Mouse (Mus musculus) midbrain, embryonic 15.5 days (tissue): Measurements from ENCODE around the gene Magi1. TPM values are rescaled to one million over a fixed set of nuclear protein-coding genes. Genes with fewer than 3 reads are reported as not detected.

Experiments used
- ATAC-seq: fragments of 200-750 bp; cut with Nextera tagmentation; replicated peaks from 2 replicates; pipeline ENCODE4 v1.8.0; 2017; ENCODE audit warnings: moderate TSS enrichment
- H3K27ac ChIP-seq: fragments of 300-500 bp; sonication (generic); 2 replicates; pipeline ENCODE4 v1.5.1; 2015; ENCODE audit warnings: mild to moderate bottlenecking, inconsistent platforms
- H3K27me3 ChIP-seq: fragments of 300-500 bp; sonication (generic); replicated peaks from 2 replicates; pipeline ENCODE4 v1.6.1; 2015; ENCODE audit warnings: inconsistent platforms
- H3K36me3 ChIP-seq: fragments of 300-500 bp; sonication (generic); replicated peaks from 2 replicates; pipeline ENCODE4 v1.6.1; 2015; ENCODE audit warnings: inconsistent platforms
- H3K4me1 ChIP-seq: fragments of 300-500 bp; sonication (generic); 2 replicates; pipeline ENCODE4 v1.6.1; 2015; ENCODE audit warnings: inconsistent platforms
- H3K4me2 ChIP-seq: fragments of 300-500 bp; sonication (generic); 2 replicates; pipeline ENCODE4 v1.6.1; 2015; ENCODE audit warnings: inconsistent platforms, mild to moderate bottlenecking, moderate library complexity
- H3K4me3 ChIP-seq: fragments of 300-500 bp; sonication (generic); 2 replicates; pipeline ENCODE4 v1.5.1; 2015; ENCODE audit warnings: mild to moderate bottlenecking, inconsistent platforms
- H3K9ac ChIP-seq: fragments of 300-500 bp; sonication (generic); 2 replicates; pipeline ENCODE4 v1.6.1; 2015; ENCODE audit warnings: mild to moderate bottlenecking, inconsistent platforms
- H3K9me3 ChIP-seq: fragments of 300-500 bp; sonication (generic); 2 replicates; pipeline ENCODE4 v1.6.1; 2016; ENCODE audit warnings: inconsistent platforms
- WGBS: fragments of 180-500 bp; shearing (Covaris S2); methylation state at CpG from one replicate; pipeline ENCODE4 v1.1.7; 2015; ENCODE audit warnings: mixed read lengths; 5-methylcytosine and 5-hydroxymethylcytosine counted together
- polyA plus RNA-seq: library from polyadenylated mRNA; unstranded; fragments of >200 nt; fragmentation: Nextera tagmentation; extraction: Ambion mirVana; gene quantifications from 2 replicates; pipeline ENCODE4 v1.2.1, GENCODE M21; 2015

Gene Magi1
- polyA plus RNA-seq, 1 experiment from 2014 or later = 38.2 TPM

DNA sequence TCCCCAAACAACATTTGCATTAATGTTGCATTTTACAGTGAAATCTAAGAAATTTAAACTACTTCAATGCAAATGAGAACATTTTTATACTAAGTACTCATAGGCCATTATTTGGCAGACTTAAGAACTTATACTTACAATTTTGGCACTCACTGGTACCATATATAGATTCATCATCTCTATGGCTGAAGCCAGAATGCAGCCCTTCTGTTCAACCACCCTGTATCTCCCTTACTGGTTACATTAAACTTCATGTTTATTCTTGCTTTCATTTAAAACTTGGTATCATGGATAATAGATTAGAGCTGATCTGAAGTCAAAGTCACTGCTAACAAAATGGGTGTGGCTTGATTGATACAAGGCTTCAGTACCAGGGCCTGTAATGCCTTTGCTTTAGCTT, 171.9 kb downstream of the Magi1 start:
- Histone ChIP-seq H3K4me1 (no peaks in the 10 kb centered on the region), H3K4me2 (no peak overlapping the region), H3K27ac (no peak overlapping the region), H3K9me3 (no peaks in the 10 kb centered on the region), H3K9ac (no peak overlapping the region), H3K36me3 (no peaks in the 10 kb centered on the region), H3K4me3 (no peak overlapping the region), H3K27me3 (no peaks in the 10 kb centered on the region)
- no peak for ATAC-seq

DNA sequence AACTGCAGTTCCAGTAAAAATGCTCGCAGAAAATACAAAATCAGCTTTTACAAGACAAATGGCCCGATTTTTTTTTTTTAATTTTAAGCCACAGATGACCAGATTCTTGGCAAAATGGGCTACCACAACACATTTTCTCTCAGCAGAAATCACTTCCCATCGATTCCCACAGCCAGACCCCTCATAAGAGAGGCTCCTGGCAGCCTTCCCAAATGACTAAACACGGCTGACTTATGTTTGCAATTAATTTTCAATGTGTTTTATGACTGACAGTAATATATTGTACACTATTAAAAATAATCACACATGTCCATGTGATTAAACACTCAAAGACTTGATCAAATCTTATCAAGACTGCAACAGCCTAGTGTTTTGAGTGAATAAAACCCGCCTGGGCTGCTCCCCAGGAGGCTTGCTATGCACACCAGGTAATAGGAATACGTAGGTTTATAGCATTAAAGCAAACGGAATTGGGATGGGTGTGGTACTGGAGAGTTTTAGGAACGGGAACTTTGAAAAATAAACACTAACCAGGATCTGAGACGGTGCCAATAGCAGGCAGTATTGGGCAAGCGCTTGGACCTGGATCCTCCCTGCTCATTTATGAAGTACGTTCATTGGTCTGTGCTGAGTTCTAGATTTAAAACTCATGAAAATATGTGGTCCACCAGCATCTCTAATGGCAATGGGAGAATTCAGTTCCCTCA, 176.2 kb downstream of the Magi1 start:
- no peaks in the 10 kb centered on the region for H3K27me3 ChIP-seq
- H3K27ac ChIP-seq = no peak overlapping the region
- 80% methylated on average over 11 of the region's 11 CpGs for WGBS
- H3K9ac ChIP-seq = no peak overlapping the region
- no peaks in the 10 kb centered on the region for H3K9me3 ChIP-seq
- H3K36me3 ChIP-seq = no peaks in the 10 kb centered on the region
- H3K4me3 ChIP-seq = no peak overlapping the region
- H3K4me2 ChIP-seq = no peak overlapping the region
- no peak for ATAC-seq
- H3K4me1 ChIP-seq = no peaks in the 10 kb centered on the region

DNA sequence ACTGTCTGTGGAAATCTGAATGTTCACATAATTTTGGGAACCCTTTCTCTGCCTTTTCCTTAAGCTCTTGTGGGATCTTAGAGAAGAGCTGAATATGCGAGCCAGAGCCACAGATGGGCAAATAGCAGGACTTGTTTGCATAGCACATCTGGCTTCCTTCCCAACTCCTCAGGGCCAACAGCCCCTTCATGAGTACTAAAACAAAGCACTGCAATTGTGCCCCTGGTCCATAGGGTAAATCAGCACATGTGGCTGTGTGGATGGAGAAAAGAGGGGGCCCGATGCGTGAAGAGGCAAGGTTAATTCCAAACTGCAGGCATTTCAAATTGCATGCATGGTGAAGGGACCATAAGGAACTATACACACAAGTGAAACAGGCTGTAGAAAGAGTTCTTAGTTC, 180.1 kb downstream of the Magi1 start:
- no peaks in the 10 kb centered on the region for H3K9me3 ChIP-seq
- 69% methylated on average over 3 of the region's 3 CpGs for WGBS
- H3K9ac ChIP-seq = no peak overlapping the region
- no peak for ATAC-seq
- no peak overlapping the region for H3K27ac ChIP-seq
- no peaks in the 10 kb centered on the region for H3K4me1 ChIP-seq
- H3K4me3 ChIP-seq = no peak overlapping the region
- H3K36me3 ChIP-seq = no peaks in the 10 kb centered on the region
- no peaks in the 10 kb centered on the region for H3K27me3 ChIP-seq
- H3K4me2 ChIP-seq = no peak overlapping the region

DNA sequence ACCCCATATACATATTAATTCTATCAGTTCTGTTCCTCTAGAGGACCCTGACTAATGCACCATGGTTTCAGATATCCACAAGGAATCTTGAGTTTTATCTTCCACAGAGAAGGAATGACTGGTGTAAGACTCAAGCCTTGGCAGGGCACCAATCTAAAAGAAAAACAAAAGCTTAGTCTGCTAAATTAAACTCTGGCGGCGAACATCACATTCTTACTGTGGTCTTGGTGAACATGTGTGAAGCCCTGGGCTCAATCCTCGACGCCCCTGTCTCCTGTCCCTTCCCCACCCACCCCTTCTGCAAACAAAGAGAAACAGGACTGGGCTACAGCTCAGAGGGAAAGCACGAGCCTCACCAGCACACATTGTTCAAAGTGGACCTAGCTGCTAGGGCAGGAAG, 182.5 kb downstream of the Magi1 start:
- Histone ChIP-seq H3K27ac (no peak overlapping the region), H3K4me1 (no peaks in the 10 kb centered on the region), H3K27me3 (no peaks in the 10 kb centered on the region), H3K4me3 (no peak overlapping the region), H3K4me2 (no peak overlapping the region), H3K36me3 (no peaks in the 10 kb centered on the region), H3K9ac (no peak overlapping the region), H3K9me3 (no peaks in the 10 kb centered on the region)
- WGBS = 72% methylated on average over 5 of the region's 5 CpGs
- ATAC-seq = no peak

DNA sequence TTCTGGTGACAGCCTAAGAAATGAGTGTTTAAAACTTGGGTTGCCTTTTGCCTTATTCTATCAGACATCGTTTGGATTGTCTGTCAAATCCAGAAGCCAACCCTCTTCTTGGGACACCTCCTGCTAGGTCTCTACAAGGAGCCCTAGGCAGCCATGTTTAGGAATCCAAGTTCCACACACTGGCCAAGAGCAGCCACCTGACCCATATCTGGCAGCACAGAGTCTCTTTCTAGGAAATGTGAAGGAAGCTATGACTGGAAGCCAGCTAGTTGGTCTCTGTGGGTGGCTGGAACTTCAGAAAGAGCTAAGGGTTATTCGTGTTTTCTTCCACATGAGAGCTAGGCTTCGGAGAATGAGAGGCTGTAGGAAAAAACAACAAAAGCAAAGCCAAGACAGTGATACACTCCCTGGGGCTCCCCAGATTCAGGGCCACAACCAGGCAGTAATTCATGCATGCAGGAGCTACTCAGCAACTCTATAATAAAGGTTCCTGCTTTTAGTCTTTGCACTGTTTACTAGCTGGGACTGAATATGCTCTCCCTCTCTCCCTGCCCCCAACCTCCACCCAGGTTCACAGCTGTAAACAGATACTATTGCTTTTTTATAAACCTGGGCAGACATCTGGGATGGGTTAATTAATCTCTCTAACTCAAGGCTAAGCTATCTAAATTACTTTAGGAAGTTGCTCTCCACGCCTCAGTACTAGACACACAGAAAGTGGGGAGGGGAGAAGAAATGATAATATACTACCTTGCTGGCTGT, 188.6 kb downstream of the Magi1 start:
- H3K36me3 ChIP-seq = no peaks in the 10 kb centered on the region
- 52% methylated on average over 4 of the region's 4 CpGs for WGBS
- no peak overlapping the region for H3K4me2 ChIP-seq
- no peaks in the 10 kb centered on the region for H3K27me3 ChIP-seq
- no peaks in the 10 kb centered on the region for H3K4me1 ChIP-seq
- no peak overlapping the region for H3K4me3 ChIP-seq
- no peak overlapping the region for H3K9ac ChIP-seq
- no peak for ATAC-seq
- H3K27ac ChIP-seq = no peak overlapping the region
- no peaks in the 10 kb centered on the region for H3K9me3 ChIP-seq

DNA sequence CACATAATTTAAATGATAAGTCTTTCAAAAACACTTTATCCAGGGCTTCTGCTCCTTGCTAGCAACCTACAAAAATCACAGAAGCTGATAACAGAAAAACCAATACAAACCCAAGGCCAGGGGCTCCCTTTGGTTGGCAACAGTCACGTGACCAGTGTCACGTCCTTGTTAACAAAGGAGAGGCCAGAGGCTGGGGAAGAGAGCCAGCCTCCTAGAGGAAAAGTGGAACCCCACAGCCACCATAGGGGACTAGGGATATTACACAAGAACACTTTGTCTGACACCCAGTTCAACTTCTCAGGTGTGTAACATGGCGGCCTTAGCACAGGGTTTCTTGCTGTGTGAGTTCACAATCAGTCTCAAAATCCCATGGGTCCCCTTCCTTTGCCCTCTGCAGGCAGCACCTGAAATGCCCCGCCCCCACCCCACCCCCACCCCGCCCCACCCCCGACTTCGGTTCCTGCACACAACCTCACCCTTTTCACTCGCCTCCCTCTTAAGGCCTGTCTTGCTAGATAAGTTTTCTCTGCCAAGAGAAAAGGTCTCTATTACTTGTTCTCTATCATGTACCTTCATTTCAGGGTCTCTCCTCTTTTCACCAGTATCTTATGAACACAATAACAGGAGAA, 190.6 kb downstream of the Magi1 start:
- Histone ChIP-seq H3K27ac (no peak overlapping the region), H3K4me3 (no peak overlapping the region), H3K27me3 (no peaks in the 10 kb centered on the region), H3K36me3 (no peaks in the 10 kb centered on the region), H3K4me1 (no peaks in the 10 kb centered on the region), H3K4me2 (no peak overlapping the region), H3K9ac (no peak overlapping the region), H3K9me3 (no peaks in the 10 kb centered on the region)
- no peak for ATAC-seq
- 46% methylated on average over 8 of the region's 8 CpGs for WGBS

DNA sequence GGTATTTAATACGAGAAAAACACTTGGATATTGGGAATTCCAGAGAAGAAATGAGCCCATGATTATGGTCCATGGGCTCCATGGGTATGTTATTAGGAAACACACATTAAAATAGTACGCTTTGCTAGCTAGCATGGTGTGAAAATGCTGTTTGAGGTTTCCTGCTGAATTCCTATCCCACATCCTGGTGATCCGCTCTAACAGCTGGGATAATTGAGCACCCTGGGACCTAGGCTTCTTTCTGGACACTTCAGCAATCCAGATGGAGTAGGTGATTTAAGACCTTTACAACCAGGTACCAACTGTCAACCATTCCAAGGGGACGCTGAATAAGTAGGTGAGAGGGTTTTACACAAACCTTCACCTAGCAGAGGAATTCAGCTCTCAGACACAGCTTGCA, 191.2 kb downstream of the Magi1 start:
- no peaks in the 10 kb centered on the region for H3K9me3 ChIP-seq
- H3K4me2 ChIP-seq = no peak overlapping the region
- no peak overlapping the region for H3K4me3 ChIP-seq
- no peak for ATAC-seq
- no peak overlapping the region for H3K9ac ChIP-seq
- H3K27me3 ChIP-seq = no peaks in the 10 kb centered on the region
- H3K36me3 ChIP-seq = no peaks in the 10 kb centered on the region
- WGBS = 94% methylated on average over 4 of the region's 4 CpGs
- no peak overlapping the region for H3K27ac ChIP-seq
- no peaks in the 10 kb centered on the region for H3K4me1 ChIP-seq

DNA sequence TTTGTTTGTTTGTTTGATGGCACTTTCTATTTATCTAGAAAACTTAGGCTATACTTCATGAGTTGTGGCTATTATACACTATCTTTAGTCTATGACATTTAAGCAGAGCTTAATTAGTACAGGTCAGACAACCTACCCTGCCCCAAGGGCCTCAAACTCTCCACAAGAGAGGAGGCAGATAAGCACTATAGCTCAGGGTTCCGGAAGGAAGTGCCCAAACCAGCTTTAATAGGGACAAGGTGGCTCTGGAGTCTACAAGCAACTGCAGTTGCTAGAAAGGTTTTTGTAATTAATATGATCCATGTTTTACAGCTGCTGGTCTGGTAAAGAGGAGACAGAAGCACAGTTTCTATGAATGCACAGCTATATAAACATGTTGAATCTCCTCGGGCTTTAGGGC, 196.9 kb downstream of the Magi1 start:
- WGBS = 74% methylated on average over 2 of the region's 2 CpGs
- no peak for ATAC-seq
- Histone ChIP-seq H3K4me1 (peaks cover 4% of the 10 kb centered on the region), H3K9ac (no peak overlapping the region), H3K36me3 (no peaks in the 10 kb centered on the region), H3K27me3 (no peaks in the 10 kb centered on the region), H3K9me3 (no peaks in the 10 kb centered on the region), H3K4me2 (no peak overlapping the region), H3K4me3 (no peak overlapping the region), H3K27ac (no peak overlapping the region)

DNA sequence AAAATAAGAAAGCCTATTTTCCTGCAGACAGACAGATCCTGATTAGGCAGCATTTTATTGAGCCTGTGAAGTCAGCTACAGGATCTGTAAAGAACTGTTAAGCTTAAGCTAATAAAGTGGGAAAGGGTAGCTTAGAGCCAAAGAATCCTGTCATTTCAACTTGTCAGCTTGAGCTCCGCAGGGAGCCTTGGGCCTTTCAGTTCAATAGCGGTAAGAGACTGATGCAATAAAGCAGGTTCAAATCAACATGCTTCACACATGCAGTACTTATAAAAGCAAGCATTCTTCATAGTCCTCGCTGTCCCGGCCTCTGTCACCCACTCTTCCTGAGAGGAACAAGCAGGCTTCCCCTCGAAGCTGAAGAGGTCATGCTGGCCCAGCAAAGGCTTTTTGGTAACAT, 199.0 kb downstream of the Magi1 start:
- no peak overlapping the region for H3K27ac ChIP-seq

DNA sequence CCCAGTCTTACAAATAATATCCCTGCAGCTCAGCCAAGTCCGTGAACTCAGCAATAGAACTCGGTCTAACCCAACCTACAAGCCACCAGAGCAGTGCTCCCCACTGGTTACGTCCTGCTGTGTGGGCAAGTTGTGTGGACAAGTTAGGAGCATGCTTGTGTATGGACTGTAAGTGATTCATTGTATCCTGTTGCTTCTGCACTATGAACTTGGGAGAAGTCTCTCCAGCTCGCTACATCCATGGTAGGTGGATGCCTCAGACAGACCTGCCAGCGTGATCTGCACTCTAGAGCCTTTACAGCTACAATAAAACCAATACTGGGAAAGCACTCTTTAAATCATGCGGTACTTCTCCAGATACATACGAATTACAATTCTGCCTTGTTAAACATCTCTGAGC, 200.3 kb downstream of the Magi1 start:
- WGBS = 95% methylated on average over 7 of the region's 7 CpGs
- Histone ChIP-seq H3K9ac (no peak overlapping the region), H3K27me3 (no peaks in the 10 kb centered on the region), H3K4me3 (no peak overlapping the region), H3K4me2 (no peak overlapping the region), H3K9me3 (no peaks in the 10 kb centered on the region), H3K4me1 (peaks cover 7% of the 10 kb centered on the region), H3K36me3 (no peaks in the 10 kb centered on the region), H3K27ac (no peak overlapping the region)
- no peak for ATAC-seq

More for the DNA sequence above, 199.0 kb downstream of the Magi1 start:
- H3K4me2 ChIP-seq = no peak overlapping the region
- H3K4me3 ChIP-seq = no peak overlapping the region
- WGBS = 7% methylated on average over 5 of the region's 5 CpGs
- no peak for ATAC-seq
- H3K36me3 ChIP-seq = no peaks in the 10 kb centered on the region
- H3K9me3 ChIP-seq = no peaks in the 10 kb centered on the region
- H3K27me3 ChIP-seq = no peaks in the 10 kb centered on the region
- H3K9ac ChIP-seq = no peak overlapping the region
- H3K4me1 ChIP-seq = peaks cover 7% of the 10 kb centered on the region

DNA sequence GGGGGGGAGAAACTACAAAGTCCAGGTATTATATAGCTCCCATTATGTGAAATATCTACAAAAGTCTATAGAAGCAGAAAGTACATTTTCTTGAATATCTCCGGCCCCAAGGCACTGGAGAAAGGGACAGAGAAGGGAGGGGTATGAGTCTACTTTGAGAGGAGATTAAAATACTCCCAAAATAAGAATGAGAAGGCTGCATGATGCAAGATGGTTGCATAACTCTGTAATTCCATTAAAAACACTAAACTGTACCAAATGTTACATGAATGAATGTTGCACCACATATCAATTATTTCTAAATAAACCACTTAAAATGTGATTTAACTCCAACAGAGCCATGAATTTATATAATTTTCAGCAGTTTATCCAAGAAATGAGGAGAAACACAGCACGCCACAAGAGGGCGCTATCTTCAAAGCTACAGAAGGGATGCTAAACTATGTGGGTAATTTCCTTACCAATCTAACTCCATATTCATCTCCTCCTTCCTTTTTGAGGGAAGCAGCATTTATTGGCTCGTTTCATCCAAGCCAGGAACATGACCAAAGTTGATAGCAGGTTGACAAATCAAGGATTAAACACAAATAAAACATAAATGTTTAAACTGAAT, 202.7 kb downstream of the Magi1 start:
- Histone ChIP-seq H3K9ac (no peak overlapping the region), H3K27ac (no peak overlapping the region), H3K4me1 (peaks cover 7% of the 10 kb centered on the region), H3K36me3 (no peaks in the 10 kb centered on the region), H3K4me3 (no peak overlapping the region), H3K27me3 (no peaks in the 10 kb centered on the region), H3K4me2 (no peak overlapping the region), H3K9me3 (no peaks in the 10 kb centered on the region)
- no peak for ATAC-seq
- 15% methylated on average over 4 of the region's 4 CpGs for WGBS

DNA sequence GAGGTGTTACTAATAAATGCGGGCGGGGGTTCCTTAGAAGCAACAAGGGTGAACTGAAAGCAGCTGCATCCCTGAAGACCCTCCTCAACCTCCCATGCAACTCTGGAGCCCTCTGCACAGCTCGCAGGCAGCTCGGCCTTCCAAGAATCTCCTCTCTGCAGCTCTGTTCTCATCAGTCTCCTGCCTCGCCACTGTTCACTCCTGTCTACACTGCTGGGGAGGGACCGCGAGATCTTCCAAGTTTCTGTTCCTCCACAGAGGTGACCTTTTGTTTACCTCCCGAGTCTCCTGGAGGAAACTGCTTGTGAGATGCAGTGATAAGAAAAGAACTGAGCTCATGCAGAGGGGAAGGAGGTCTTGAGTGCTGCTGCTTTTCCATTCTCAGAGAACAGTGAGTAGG, 204.8 kb downstream of the Magi1 start:
- no peak for ATAC-seq
- H3K36me3 ChIP-seq = no peaks in the 10 kb centered on the region
- H3K27ac ChIP-seq = no peak overlapping the region
- H3K4me3 ChIP-seq = no peak overlapping the region
- no peaks in the 10 kb centered on the region for H3K27me3 ChIP-seq
- 44% methylated on average over 8 of the region's 8 CpGs for WGBS
- no peaks in the 10 kb centered on the region for H3K9me3 ChIP-seq
- H3K4me2 ChIP-seq = no peak overlapping the region
- peaks cover 7% of the 10 kb centered on the region for H3K4me1 ChIP-seq
- H3K9ac ChIP-seq = no peak overlapping the region
